Mouse (Mus musculus) C2C12 (cell line): ENCODE results near the gene Trnt1.

ENCODE experiments used
- CTCF ChIP-seq: IDR thresholded peaks from one replicate; pipeline ENCODE4 v1.5.1; 2011; ENCODE audit not compliant: control insufficient read depth, insufficient read depth, insufficient read length
- MAX ChIP-seq: IDR thresholded peaks from one replicate; pipeline ENCODE4 v1.6.1; 2011; ENCODE audit warnings: mild to moderate bottlenecking, control low read depth

DNA sequence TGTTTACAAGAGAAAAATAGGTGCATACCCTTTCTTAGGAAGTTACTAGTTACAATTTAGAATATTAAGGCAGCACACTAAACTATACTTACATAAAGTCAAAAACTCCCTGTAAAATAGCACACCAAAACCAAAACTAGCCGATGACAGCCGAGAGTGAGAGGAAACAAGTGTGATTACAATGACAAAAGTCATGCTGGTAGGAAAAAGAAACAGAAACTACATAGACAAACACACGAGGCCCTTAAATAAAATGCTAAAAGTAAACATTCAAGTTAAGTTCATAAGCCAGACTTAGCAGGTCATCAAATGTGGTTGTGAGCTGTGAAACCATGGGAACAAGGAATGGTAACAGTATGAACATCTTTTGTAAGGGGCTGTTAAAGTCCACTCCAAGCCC, 18.2 kb downstream of the Trnt1 start:
- TF ChIP-seq MAX (no peak), CTCF (no peak)
